Mouse (Mus musculus): ENCODE results near the gene Cyb5d1. TPM values are rescaled to one million over a fixed set of nuclear protein-coding genes. Genes with fewer than 3 reads are reported as not detected.
A peak's percentile ranks its signal among the peaks of the same experiment; 100 is the strongest.
"Not testable (repeated sequence)": the region's sequence is repeated elsewhere in the genome, so short reads cannot be mapped to it uniquely, and the experiment has no call there.

Cyb5d1 gene
- polyA plus RNA-seq, 1 experiment from 2014 or later: 47.7 TPM

- Histone ChIP-seq H3K27ac (peak overlapping the region; percentile 97; the same call in 1 of the 2 replicates), H3K4me1 (replicated peaks) (peaks cover 51% of the 10 kb centered on the region), H3K9me3 (no peaks in the 10 kb centered on the region), H3K27me3 (peaks cover 18% of the 10 kb centered on the region), H3K4me2 (replicated peaks) (peak overlapping the region; percentile 85), H3K36me3 (peaks cover 48% of the 10 kb centered on the region), H3K9ac (replicated peaks) (peak overlapping the region; percentile 58), H3K4me3 (replicated peaks) (no peak overlapping the region)
- WGBS: 14% methylated on average over 21 of the region's 21 CpGs
- ATAC-seq: no peak
Observed at GRCm38 (mm10) chr11:69398486-69399200, 3.2 kb upstream of the Cyb5d1 start.

- ATAC-seq: no peak
- Histone ChIP-seq H3K27ac (peak within 1 kb of the TSS; percentile 97), H3K36me3 (peaks cover 42% of the 10 kb centered on the region), H3K9ac (replicated peaks) (peak within 1 kb of the TSS; percentile 83), H3K4me2 (replicated peaks) (peak within 1 kb of the TSS; percentile 85), H3K27me3 (peaks cover 18% of the 10 kb centered on the region), H3K9me3 (no peaks in the 10 kb centered on the region), H3K4me1 (replicated peaks) (peaks cover 51% of the 10 kb centered on the region), H3K4me3 (replicated peaks) (peak within 1 kb of the TSS; percentile 67)
- WGBS: 6% methylated on average over 16 of the region's 16 CpGs
Observed at GRCm38 (mm10) chr11:69398059-69398458, 2.6 kb upstream of the Cyb5d1 start, which contains the start of gene Tmem88. Gene Tmem88 (minus strand): TSS chr11:69398234.

- peak overlapping the region; percentile 85 for H3K4me2 ChIP-seq (replicated peaks)
- H3K27me3 ChIP-seq: peaks cover 18% of the 10 kb centered on the region
- peak overlapping the region; percentile 21 for H3K4me3 ChIP-seq (replicated peaks)
- peaks cover 51% of the 10 kb centered on the region for H3K4me1 ChIP-seq (replicated peaks)
- peak overlapping the region; percentile 58 for H3K9ac ChIP-seq (replicated peaks)
- H3K27ac ChIP-seq: peak overlapping the region; percentile 97; the same call in 1 of the 2 replicates
- WGBS: 6% methylated on average over 24 of the region's 24 CpGs
- no peaks in the 10 kb centered on the region for H3K9me3 ChIP-seq
- H3K36me3 ChIP-seq: peaks cover 38% of the 10 kb centered on the region
- ATAC-seq: no peak
Observed at GRCm38 (mm10) chr11:69397581-69398057, 2.2 kb upstream of the Cyb5d1 start.

GRCm38 (mm10) chr11:69396772-69397171 is 1.3 kb upstream of the Cyb5d1 start:
- Histone ChIP-seq H3K9me3 (no peaks in the 10 kb centered on the region), H3K27me3 (peaks cover 18% of the 10 kb centered on the region), H3K4me1 (replicated peaks) (peaks cover 51% of the 10 kb centered on the region), H3K4me3 (replicated peaks) (peak overlapping the region; percentile 67), H3K36me3 (peaks cover 36% of the 10 kb centered on the region), H3K4me2 (replicated peaks) (peak overlapping the region; percentile 85), H3K9ac (replicated peaks) (peak overlapping the region; percentile 83), H3K27ac (peak overlapping the region; percentile 97)
- no peak for ATAC-seq
- 22% methylated on average over 11 of the region's 11 CpGs for WGBS

DNA sequence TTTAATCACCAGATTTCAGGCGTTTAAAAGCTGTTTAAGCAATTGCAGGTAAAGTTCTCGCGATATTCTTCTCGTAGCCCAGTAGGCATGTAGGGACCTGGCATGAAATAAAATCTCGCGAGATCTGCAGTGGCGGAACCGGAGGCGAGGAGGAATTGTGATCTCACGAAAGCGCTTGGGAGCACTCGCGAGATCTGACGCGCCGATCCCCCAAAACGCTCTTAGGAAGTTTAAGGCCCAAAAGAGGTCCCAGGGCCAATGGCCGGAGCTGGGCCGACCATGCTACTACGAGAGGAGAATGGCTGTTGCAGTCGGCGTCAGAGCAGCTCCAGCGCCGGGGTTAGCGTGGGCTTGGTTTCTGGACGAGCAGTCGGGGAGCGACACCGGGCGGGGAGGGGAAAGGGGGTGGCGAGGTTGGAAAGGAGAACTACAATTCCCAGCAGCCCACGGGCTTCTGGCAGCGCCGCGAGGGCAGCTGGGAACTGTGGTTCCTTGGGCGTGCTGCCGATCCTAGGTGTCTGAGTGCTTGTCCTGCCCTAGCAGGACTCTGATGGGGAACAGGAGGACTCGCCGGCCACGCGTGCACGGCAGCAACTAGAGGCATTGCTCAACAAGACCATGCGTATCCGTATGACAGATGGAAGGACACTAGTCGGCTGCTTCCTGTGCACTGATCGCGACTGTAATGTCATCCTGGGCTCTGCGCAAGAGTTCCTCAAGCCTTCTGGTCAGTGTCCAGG is 373 bp upstream of the Cyb5d1 start:
- H3K9ac ChIP-seq (replicated peaks): peak overlapping the region; percentile 83
- H3K27me3 ChIP-seq: peaks cover 15% of the 10 kb centered on the region
- peak overlapping the region; percentile 85 for H3K4me2 ChIP-seq (replicated peaks)
- peak overlapping the region; percentile 67 for H3K4me3 ChIP-seq (replicated peaks)
- 1% methylated on average over 48 of the region's 48 CpGs for WGBS
- H3K27ac ChIP-seq: peak overlapping the region; percentile 97
- peak; percentile 87 for ATAC-seq
- peaks cover 26% of the 10 kb centered on the region for H3K36me3 ChIP-seq
- H3K4me1 ChIP-seq (replicated peaks): peaks cover 45% of the 10 kb centered on the region
- no peaks in the 10 kb centered on the region for H3K9me3 ChIP-seq

DNA sequence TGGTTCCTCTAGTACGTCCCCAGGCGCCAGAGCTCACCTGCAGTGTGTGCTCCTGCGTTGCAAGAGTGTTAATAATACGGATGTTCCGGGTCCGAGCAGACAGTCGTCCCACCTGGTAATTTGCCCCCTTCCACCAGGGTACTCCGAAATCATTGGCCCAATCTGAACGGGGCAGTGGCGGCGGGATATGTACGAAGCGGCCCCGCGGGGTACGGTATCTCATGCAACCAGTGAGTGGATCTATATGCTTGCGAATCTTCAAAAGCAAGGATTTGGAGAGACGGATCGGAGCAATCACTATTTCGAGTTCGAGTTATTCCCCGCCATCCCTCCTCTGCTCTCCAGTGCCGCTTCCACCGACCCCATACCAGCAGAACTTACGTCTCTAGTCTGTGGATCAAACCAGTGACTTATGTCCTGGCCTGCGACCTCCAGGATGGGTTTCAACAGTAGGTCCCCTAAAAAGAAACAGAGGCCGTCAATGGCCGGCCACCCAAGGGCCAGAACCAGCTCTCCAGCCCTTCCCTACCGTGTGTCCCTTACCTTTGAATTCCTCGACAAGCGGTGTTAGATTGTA is 752 bp downstream of the Cyb5d1 start:
- Histone ChIP-seq H3K27ac (peak overlapping the region; percentile 97), H3K9ac (replicated peaks) (peak overlapping the region; percentile 83), H3K4me3 (replicated peaks) (peak overlapping the region; percentile 67), H3K4me2 (replicated peaks) (peak overlapping the region; percentile 76), H3K4me1 (replicated peaks) (peaks cover 40% of the 10 kb centered on the region), H3K36me3 (peaks cover 15% of the 10 kb centered on the region)
- not testable (repeated sequence) for H3K27me3 ChIP-seq, H3K9me3 ChIP-seq, ATAC-seq
- 2% methylated on average over 31 of the region's 31 CpGs for WGBS

- no peak overlapping the region for H3K4me2 ChIP-seq (replicated peaks)
- peaks cover 4% of the 10 kb centered on the region for H3K36me3 ChIP-seq
- H3K4me3 ChIP-seq (replicated peaks): no peak overlapping the region
- no peaks in the 10 kb centered on the region for H3K27me3 ChIP-seq
- WGBS: 50% methylated on average over 10 of the region's 10 CpGs
- peak; percentile 49; the same call in 1 of the 2 replicates for ATAC-seq
- no peaks in the 10 kb centered on the region for H3K9me3 ChIP-seq
- H3K9ac ChIP-seq (replicated peaks): no peak overlapping the region
- H3K27ac ChIP-seq: no peak overlapping the region
- peaks cover 10% of the 10 kb centered on the region for H3K4me1 ChIP-seq (replicated peaks)
Observed at GRCm38 (mm10) chr11:69390400-69391034, 4.9 kb downstream of the Cyb5d1 start.

DNA sequence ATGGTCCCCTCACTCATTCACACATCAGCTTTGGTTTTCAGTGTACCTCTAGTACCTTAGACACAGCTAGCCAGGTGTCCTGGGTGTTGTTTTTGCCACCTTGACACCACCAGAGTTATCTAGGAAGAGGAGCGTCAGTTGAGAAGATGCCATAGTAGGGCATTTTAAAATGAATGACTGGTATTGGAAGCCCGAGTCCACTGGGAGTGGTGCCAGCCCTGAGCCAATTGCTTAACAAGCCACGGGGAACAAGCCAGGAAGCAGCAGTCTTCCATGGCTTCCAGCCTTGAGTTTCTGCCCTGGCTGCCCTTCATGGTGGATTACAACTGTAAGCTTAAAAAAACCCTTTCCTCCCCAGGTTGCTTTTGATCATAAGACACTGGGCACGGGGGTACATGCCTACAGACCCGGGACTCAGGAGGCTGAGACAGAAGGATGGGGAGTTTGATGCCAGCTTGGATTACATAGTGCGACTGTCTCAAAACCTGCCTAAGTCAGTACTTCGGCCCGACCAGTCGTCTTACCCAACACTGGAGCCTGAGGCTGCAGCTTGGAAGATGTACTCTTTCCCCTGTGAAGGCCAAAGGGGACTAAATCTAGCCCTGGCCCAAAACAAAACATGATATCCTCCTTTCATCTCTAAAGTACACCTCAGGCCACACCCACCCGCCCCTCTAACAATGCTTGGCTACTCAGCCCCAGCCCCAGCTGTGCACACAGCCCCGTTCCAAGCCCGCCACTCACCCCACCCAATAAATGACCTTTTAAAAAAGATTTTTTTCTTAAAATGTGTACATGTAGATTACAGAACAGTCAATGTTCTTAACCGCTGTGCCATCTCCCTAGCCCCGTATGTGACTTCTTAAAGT is 5.7 kb downstream of the Cyb5d1 start:
- no peak overlapping the region for H3K4me2 ChIP-seq (replicated peaks)
- H3K9ac ChIP-seq (replicated peaks): peak overlapping the region; percentile 28; the same call in 1 of the 2 replicates
- no peaks in the 10 kb centered on the region for H3K27me3 ChIP-seq
- H3K4me3 ChIP-seq (replicated peaks): no peak overlapping the region
- H3K27ac ChIP-seq: no peak overlapping the region
- H3K36me3 ChIP-seq: peaks cover 4% of the 10 kb centered on the region
- ATAC-seq: peak; percentile 19; the same call in 1 of the 2 replicates
- peaks cover 10% of the 10 kb centered on the region for H3K4me1 ChIP-seq (replicated peaks)
- 67% methylated on average over 14 of the region's 14 CpGs for WGBS
- H3K9me3 ChIP-seq: no peaks in the 10 kb centered on the region

DNA sequence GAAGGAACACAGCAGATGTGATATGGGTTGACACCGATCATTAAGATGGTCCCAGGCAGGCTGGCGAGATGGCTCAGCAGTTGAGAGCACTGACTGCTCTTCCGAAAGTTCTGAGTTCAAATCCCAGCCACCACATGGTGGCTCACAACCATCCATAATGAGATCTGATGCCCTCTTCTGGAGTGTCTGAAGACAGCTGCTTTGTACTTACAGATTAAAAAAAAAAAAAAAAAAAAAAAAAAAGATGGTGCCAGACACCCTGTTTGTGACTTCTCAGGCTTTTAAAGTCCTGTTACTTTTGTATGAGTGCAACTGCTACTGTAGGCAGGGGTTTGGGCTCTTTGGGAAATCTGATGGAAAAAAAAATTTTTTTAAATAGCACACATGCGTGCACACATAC is 6.8 kb downstream of the Cyb5d1 start:
- Histone ChIP-seq H3K4me1 (replicated peaks) (0 out of 2 replicates have a peak, but pooled peaks cover 4% of the 10 kb centered on the region), H3K27me3 (no peaks in the 10 kb centered on the region), H3K36me3 (peaks cover 4% of the 10 kb centered on the region), H3K9me3 (no peaks in the 10 kb centered on the region), H3K9ac (replicated peaks) (no peak overlapping the region), H3K27ac (no peak overlapping the region), H3K4me3 (replicated peaks) (no peak overlapping the region), H3K4me2 (replicated peaks) (no peak overlapping the region)
- 96% methylated on average over 4 of the region's 4 CpGs for WGBS
- no peak for ATAC-seq

GRCm38 (mm10) chr11:69386758-69387157 is 8.7 kb downstream of the Cyb5d1 start:
- no peak overlapping the region for H3K27ac ChIP-seq
- no peak overlapping the region for H3K9ac ChIP-seq (replicated peaks)
- peaks cover 6% of the 10 kb centered on the region; the same call in 1 of the 2 replicates for H3K36me3 ChIP-seq
- no peaks in the 10 kb centered on the region for H3K27me3 ChIP-seq
- 0 out of 2 replicates have a peak, but pooled peaks cover 4% of the 10 kb centered on the region for H3K4me1 ChIP-seq (replicated peaks)
- 87% methylated on average over 7 of the region's 7 CpGs for WGBS
- no peaks in the 10 kb centered on the region for H3K9me3 ChIP-seq
- no peak overlapping the region for H3K4me2 ChIP-seq (replicated peaks)
- no peak overlapping the region for H3K4me3 ChIP-seq (replicated peaks)
- ATAC-seq: no peak

GRCm38 (mm10) chr11:69384979-69385378 is 10.5 kb downstream of the Cyb5d1 start:
- H3K9me3 ChIP-seq: no peaks in the 10 kb centered on the region
- H3K9ac ChIP-seq (replicated peaks): no peak overlapping the region
- H3K27ac ChIP-seq: no peak overlapping the region
- H3K36me3 ChIP-seq: peaks cover 6% of the 10 kb centered on the region; the same call in 1 of the 2 replicates
- 0 out of 2 replicates have a peak, but pooled peaks cover 4% of the 10 kb centered on the region for H3K4me1 ChIP-seq (replicated peaks)
- no peak overlapping the region for H3K4me3 ChIP-seq (replicated peaks)
- H3K4me2 ChIP-seq (replicated peaks): no peak overlapping the region
- WGBS: 81% methylated on average over 6 of the region's 6 CpGs
- no peaks in the 10 kb centered on the region for H3K27me3 ChIP-seq
- ATAC-seq: no peak
